Mouse (Mus musculus): ENCODE measurements around the gene Stkld1. TPM values are rescaled to one million over a fixed set of nuclear protein-coding genes. Genes with fewer than 3 reads are reported as not detected.

The Stkld1 gene
- polyA plus RNA-seq, 1 experiment = not detected

DNA sequence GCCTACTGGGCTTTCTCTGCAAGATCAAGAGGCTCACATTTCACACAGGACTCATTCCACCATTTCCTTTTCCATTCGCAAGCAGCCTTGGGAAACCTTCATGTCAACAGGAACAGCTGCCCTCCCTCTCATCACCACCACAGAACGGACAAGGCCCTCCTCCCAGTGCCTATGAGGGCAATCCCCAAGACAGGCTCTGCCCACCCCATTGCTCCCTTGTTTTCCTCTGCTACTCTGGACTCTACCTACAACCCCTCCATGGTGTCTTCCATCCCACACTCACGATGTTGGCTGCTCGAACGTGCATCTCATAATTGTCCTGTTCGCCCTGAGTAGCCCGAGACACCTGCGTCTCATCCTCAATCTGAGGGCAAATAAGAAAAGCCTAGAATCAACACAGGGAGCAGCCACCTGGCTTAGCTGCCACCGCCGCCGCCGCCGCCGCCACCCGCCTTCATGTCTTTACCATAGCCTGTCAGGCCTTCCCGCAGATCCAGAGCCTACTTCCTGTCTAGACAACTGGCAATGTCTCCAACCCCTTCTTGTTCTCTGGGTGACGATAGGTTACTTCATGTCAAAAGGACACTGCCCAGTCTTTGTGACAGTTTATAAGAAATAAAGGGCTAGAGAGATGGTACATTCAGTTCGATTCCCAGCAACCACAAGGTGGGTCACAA lies 25.0 kb upstream of the Stkld1 start:
- peaks cover 77% of the 10 kb centered on the region for H3K36me3 ChIP-seq (ENCODE audit: control insufficient read depth, insufficient read depth)
- TF ChIP-seq MYOD1 (IDR thresholded peaks at IDR 0.05; ENCODE audit: control insufficient read depth, insufficient read length, low read depth) (no peak), MAX (IDR thresholded peaks at IDR 0.05) (no peak), USF1 (IDR thresholded peaks at IDR 0.05; ENCODE audit: low read depth) (no peak), CTCF (IDR thresholded peaks at IDR 0.05; ENCODE audit: control insufficient read depth, insufficient read depth, insufficient read length) (no peak), MYOG (IDR thresholded peaks at IDR 0.05; ENCODE audit: control insufficient read depth, extremely low read depth, insufficient read length) (no peak), FOSL1 (IDR thresholded peaks at IDR 0.05; ENCODE audit: insufficient read depth, low read length, poor library complexity, severe bottlenecking) (no peak), CEBPB (IDR thresholded peaks at IDR 0.05; ENCODE audit: low read depth) (no peak)
- H3K79me2 ChIP-seq (ENCODE audit: control insufficient read depth, insufficient read depth) = peaks cover 100% of the 10 kb centered on the region

DNA sequence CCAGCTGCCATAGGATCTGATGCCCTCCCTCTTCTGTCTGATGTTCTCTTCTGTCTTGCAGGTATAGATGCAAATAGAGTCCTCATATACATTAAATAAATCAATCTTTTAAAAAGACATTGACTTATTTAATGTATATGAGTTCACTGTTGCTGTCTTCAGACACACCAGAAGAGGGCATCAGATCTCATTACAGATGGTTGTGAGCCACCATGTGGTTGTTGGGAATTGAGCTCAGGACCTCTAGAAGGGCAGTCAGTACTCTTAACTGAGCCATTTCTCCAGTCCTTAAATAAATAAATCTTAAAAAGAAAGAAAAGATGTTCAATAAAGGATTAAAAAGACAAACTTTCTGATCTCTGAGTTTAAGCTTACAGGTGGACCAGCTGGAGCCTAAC lies 24.5 kb upstream of the Stkld1 start:
- Histone ChIP-seq H3K27me3 (ENCODE audit: control insufficient read depth, insufficient read depth, insufficient read length) (no peaks in the 10 kb centered on the region), H3K36me3 (ENCODE audit: control insufficient read depth, insufficient read depth) (peaks cover 80% of the 10 kb centered on the region), H3ac (ENCODE audit: control insufficient read depth, insufficient read length, low read depth) (peak overlapping the region; percentile 84), H3K79me2 (ENCODE audit: control insufficient read depth, insufficient read depth) (peaks cover 100% of the 10 kb centered on the region), H3K79me3 (ENCODE audit: low read depth) (peaks cover 68% of the 10 kb centered on the region), H3K4me3 (ENCODE audit: insufficient read depth, poor library complexity, severe bottlenecking) (peak overlapping the region; percentile 84)
- TF ChIP-seq MYOG (IDR thresholded peaks at IDR 0.05; ENCODE audit: control insufficient read depth, extremely low read depth, insufficient read length) (no peak), MAX (IDR thresholded peaks at IDR 0.05) (no peak), CEBPB (IDR thresholded peaks at IDR 0.05; ENCODE audit: low read depth) (no peak), MYOD1 (IDR thresholded peaks at IDR 0.05; ENCODE audit: control insufficient read depth, insufficient read length, low read depth) (no peak), FOSL1 (IDR thresholded peaks at IDR 0.05; ENCODE audit: insufficient read depth, low read length, poor library complexity, severe bottlenecking) (no peak), CTCF (IDR thresholded peaks at IDR 0.05; ENCODE audit: control insufficient read depth, insufficient read depth, insufficient read length) (no peak), USF1 (IDR thresholded peaks at IDR 0.05; ENCODE audit: low read depth) (no peak)

More for the DNA sequence above, 25.0 kb upstream of the Stkld1 start:
- H3K4me3 ChIP-seq (ENCODE audit: insufficient read depth, poor library complexity, severe bottlenecking) = peak overlapping the region; percentile 84
- H3K79me3 ChIP-seq (ENCODE audit: low read depth) = peaks cover 68% of the 10 kb centered on the region
- H3ac ChIP-seq (ENCODE audit: control insufficient read depth, insufficient read length, low read depth) = peak overlapping the region; percentile 47
- no peaks in the 10 kb centered on the region for H3K27me3 ChIP-seq (ENCODE audit: control insufficient read depth, insufficient read depth, insufficient read length)

DNA sequence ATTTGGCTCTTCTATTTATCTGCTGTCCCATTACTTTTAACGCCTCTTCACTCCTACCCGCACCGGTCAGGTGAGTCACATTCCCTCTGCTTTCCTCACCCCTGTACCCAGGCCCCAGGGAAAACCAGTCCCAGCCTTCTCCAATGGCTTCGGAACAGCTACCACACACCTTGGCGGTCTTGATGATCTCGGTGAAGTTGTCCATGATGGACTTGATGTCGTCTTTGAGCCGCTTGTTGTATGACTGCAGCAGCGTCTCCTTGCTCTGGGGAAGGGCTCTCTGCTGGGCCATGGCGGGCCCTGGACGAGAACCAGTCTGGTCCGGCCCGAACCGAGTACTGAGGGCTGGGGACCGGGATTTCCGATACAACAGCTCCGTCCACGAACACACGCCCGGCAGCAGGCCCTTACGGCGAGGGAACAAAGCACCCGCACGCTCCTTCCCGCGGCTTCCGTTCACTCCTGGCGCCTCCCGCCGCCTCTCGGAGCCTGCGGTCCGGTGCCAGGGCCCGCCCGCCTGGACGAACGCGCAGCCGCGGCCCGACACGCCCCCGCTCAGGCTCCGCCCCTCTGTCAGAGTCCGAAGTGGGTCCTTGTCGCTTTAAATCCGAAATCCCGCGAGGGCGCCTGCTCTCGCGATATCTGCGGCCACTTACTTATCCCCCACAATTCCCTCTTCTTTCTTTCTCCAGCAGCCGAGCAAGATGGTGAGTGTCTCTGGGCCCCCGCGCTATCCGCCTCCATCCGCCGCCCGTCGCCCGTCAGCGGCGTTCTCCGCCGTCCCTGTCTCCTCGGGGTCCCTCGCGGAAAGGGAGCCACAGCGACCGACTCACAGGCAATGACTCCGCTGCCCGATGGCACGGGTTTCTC lies 23.5 kb upstream of the Stkld1 start, which contains the start of the genes Med22 and Rpl7a:
Gene Med22 (minus strand): TSS at position 554 of the 870 bp plus-strand sequence.
Gene Rpl7a (plus strand): TSS at position 641 of the 870 bp plus-strand sequence.
- peaks cover 75% of the 10 kb centered on the region for H3K79me3 ChIP-seq (ENCODE audit: low read depth)
- H3K27me3 ChIP-seq (ENCODE audit: control insufficient read depth, insufficient read depth, insufficient read length) = no peaks in the 10 kb centered on the region
- peaks cover 80% of the 10 kb centered on the region for H3K36me3 ChIP-seq (ENCODE audit: control insufficient read depth, insufficient read depth)
- H3ac ChIP-seq (ENCODE audit: control insufficient read depth, insufficient read length, low read depth) = peak within 1 kb of the TSS; percentile 93
- H3K4me3 ChIP-seq (ENCODE audit: insufficient read depth, poor library complexity, severe bottlenecking) = peak within 1 kb of the TSS; percentile 84
- peaks cover 100% of the 10 kb centered on the region for H3K79me2 ChIP-seq (ENCODE audit: control insufficient read depth, insufficient read depth)
- TF ChIP-seq MAX (IDR thresholded peaks at IDR 0.05) (peak; percentile 7), MYOD1 (IDR thresholded peaks at IDR 0.05; ENCODE audit: control insufficient read depth, insufficient read length, low read depth) (no peak)

DNA sequence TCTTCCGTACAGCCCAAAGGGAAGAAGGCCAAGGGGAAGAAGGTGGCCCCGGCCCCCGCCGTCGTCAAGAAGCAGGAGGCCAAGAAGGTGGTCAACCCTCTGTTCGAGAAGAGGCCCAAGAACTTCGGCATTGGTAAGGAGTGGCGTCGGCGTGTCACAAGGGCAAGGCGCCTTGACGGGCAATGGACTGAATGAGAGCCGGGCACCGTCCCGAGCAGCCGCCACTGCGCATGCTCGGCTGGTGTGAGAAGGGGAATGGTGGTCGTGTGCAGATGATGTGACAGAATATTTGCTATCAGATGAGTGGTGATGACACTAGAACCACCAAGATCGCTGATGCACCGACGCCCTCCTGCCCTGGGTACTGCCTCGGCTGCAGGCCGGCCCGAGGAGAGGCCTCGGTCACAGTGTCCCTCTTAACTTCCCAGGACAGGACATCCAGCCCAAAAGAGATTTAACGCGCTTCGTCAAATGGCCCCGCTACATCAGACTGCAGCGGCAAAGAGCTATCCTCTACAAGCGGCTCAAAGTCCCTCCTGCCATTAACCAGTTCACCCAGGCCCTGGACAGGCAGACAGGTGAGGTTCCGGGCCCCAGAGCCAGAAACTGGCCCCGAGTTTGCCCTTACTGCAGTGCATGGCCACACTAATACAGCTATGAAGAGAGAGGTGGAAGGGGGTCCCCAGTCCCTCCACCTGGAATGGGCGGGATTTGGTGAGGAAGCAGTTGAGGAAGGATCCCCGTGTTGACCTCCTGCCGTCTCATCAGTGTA lies 22.7 kb upstream of the Stkld1 start:
- Histone ChIP-seq H3ac (ENCODE audit: control insufficient read depth, insufficient read length, low read depth) (peak overlapping the region; percentile 93), H3K36me3 (ENCODE audit: control insufficient read depth, insufficient read depth) (peaks cover 72% of the 10 kb centered on the region), H3K27me3 (ENCODE audit: control insufficient read depth, insufficient read depth, insufficient read length) (no peaks in the 10 kb centered on the region), H3K4me3 (ENCODE audit: insufficient read depth, poor library complexity, severe bottlenecking) (peak overlapping the region; percentile 78), H3K79me2 (ENCODE audit: control insufficient read depth, insufficient read depth) (peaks cover 100% of the 10 kb centered on the region), H3K79me3 (ENCODE audit: low read depth) (peaks cover 78% of the 10 kb centered on the region)
- TF ChIP-seq CTCF (IDR thresholded peaks at IDR 0.05; ENCODE audit: control insufficient read depth, insufficient read depth, insufficient read length) (no peak), MAX (IDR thresholded peaks at IDR 0.05) (peak; percentile 11)

DNA sequence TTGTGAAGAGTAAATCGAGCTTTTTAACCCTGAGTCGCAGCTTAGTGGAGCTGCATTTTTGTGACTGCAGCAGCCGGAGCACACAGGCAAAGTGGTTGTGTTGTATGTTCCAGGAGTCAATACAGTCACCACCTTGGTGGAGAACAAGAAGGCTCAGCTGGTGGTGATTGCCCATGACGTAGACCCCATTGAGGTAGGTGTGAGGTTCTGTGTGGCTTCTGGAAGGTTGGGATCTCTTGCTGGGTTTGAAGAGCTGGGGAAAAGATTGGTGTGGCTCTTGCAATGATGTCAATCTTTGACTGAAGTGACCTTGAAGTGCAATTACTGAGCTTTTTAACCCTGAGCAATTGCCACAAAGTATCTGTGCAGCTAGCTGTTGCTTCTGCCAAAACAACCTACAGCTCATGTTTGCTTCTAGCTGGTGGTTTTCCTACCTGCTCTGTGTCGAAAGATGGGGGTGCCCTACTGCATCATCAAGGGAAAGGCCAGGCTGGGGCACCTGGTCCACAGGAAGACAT lies 21.5 kb upstream of the Stkld1 start:
- Histone ChIP-seq H3K27me3 (ENCODE audit: control insufficient read depth, insufficient read depth, insufficient read length) (no peaks in the 10 kb centered on the region), H3ac (ENCODE audit: control insufficient read depth, insufficient read length, low read depth) (peak overlapping the region; percentile 93), H3K4me3 (ENCODE audit: insufficient read depth, poor library complexity, severe bottlenecking) (peak overlapping the region; percentile 78), H3K79me3 (ENCODE audit: low read depth) (peaks cover 74% of the 10 kb centered on the region), H3K79me2 (ENCODE audit: control insufficient read depth, insufficient read depth) (peaks cover 100% of the 10 kb centered on the region), H3K36me3 (ENCODE audit: control insufficient read depth, insufficient read depth) (peaks cover 65% of the 10 kb centered on the region)
- TF ChIP-seq FOSL1 (IDR thresholded peaks at IDR 0.05; ENCODE audit: insufficient read depth, low read length, poor library complexity, severe bottlenecking) (no peak), USF1 (IDR thresholded peaks at IDR 0.05; ENCODE audit: low read depth) (no peak), MYOG (IDR thresholded peaks at IDR 0.05; ENCODE audit: control insufficient read depth, extremely low read depth, insufficient read length) (no peak), MAX (IDR thresholded peaks at IDR 0.05) (no peak), CTCF (IDR thresholded peaks at IDR 0.05; ENCODE audit: control insufficient read depth, insufficient read depth, insufficient read length) (no peak), CEBPB (IDR thresholded peaks at IDR 0.05; ENCODE audit: low read depth) (no peak), MYOD1 (IDR thresholded peaks at IDR 0.05; ENCODE audit: control insufficient read depth, insufficient read length, low read depth) (no peak)
